Mouse (Mus musculus): ENCODE results near the gene Fubp1. TPM values are rescaled to one million over a fixed set of nuclear protein-coding genes. Genes with fewer than 3 reads are reported as not detected.

Fubp1 gene
- total and polyA plus RNA-seq, 3 experiments = 196 to 202 TPM; not detected in 1

DNA sequence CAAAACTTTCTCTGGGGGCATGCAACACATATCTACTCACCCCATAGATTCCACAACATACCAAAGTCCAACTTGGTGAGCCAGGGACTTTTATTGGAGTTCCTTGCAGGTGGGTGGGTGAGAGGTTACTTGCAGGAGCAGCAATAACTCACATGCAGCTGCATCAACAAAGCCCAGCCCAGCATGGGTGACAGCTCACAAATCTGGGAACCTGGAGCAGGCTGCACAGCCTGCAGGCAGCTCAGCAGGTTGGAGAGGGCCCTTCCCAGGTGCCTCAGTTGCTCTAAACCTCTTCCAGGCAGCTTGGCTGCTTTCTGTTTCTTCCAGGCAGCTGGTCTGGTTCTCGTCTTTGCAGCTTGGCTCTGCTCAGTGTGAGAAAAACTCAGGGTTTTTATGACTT lies 30.9 kb upstream of the Fubp1 start:
- no peak overlapping the region for H3K9ac ChIP-seq (ENCODE audit: control insufficient read depth, low read depth, low read length, poor library complexity, severe bottlenecking)
- no peak overlapping the region for H3K4me3 ChIP-seq (ENCODE audit: control insufficient read depth in 1 of 2, insufficient read depth in 1 of 2, low read depth in 2 of 2, low read length in 2 of 2)
- H3K79me2 ChIP-seq (ENCODE audit: control insufficient read depth, insufficient read depth, low read length, poor library complexity) = no peaks in the 10 kb centered on the region
- no peak overlapping the region for H3K27ac ChIP-seq (ENCODE audit: control insufficient read depth, low read depth, low read length)
- H3K4me1 ChIP-seq (ENCODE audit: control insufficient read depth in 1 of 2, insufficient read depth in 2 of 2, low read length in 2 of 2) = no peaks in the 10 kb centered on the region
- H3K9me3 ChIP-seq (replicated peaks; ENCODE audit: insufficient read depth, low read length) = no peaks in the 10 kb centered on the region
- DNase-seq (ENCODE audit: low read depth, low spot score) = no peak
- no peaks in the 10 kb centered on the region; a peak in 1 of 4 replicates for H3K36me3 ChIP-seq (ENCODE audit: control insufficient read depth in 1 of 2, insufficient read depth in 2 of 2, low read length in 2 of 2)
- no peaks in the 10 kb centered on the region for H3K27me3 ChIP-seq (ENCODE audit: control insufficient read depth in 1 of 2, insufficient read depth in 2 of 2, low read length in 2 of 2)
- no peak for TF ChIP-seq USF2 (IDR thresholded peaks at IDR 0.05; ENCODE audit: borderline replicate concordance in 1 of 2, insufficient read depth in 1 of 2, low read depth in 1 of 2, low read length in 2 of 2)
- TF ChIP-seq MAFK (IDR thresholded peaks at IDR 0.05; ENCODE audit: borderline replicate concordance, low read depth, low read length) = no peak
- TF ChIP-seq CHD2 (IDR thresholded peaks at IDR 0.05; ENCODE audit: low read length) = no peak
- TF ChIP-seq ETS1 (IDR thresholded peaks at IDR 0.05; ENCODE audit: low read depth, low read length) = no peak
- TF ChIP-seq ZC3H11A (IDR thresholded peaks at IDR 0.05; ENCODE audit: low read depth, low read length) = no peak
- no peak for TF ChIP-seq POLR2AphosphoS5 (IDR thresholded peaks at IDR 0.05; ENCODE audit: borderline replicate concordance, low read depth, low read length)
- no peak for TF ChIP-seq ZMIZ1 (IDR thresholded peaks at IDR 0.05; ENCODE audit: low read depth, low read length)

GRCm38 (mm10) chr3:152180624-152181023 lies 29.6 kb upstream of the Fubp1 start:
- Histone ChIP-seq H3K4me1 (ENCODE audit: control insufficient read depth in 1 of 2, insufficient read depth in 2 of 2, low read length in 2 of 2) (no peaks in the 10 kb centered on the region), H3K9me3 (replicated peaks; ENCODE audit: insufficient read depth, low read length) (no peaks in the 10 kb centered on the region), H3K36me3 (ENCODE audit: control insufficient read depth in 1 of 2, insufficient read depth in 2 of 2, low read length in 2 of 2) (peaks cover 0 to 2% of the 10 kb centered on the region in 2 experiments; a peak in 2 of 4 replicates), H3K79me2 (ENCODE audit: control insufficient read depth, insufficient read depth, low read length, poor library complexity) (no peaks in the 10 kb centered on the region), H3K9ac (ENCODE audit: control insufficient read depth, low read depth, low read length, poor library complexity, severe bottlenecking) (no peak overlapping the region), H3K27me3 (ENCODE audit: control insufficient read depth in 1 of 2, insufficient read depth in 2 of 2, low read length in 2 of 2) (no peaks in the 10 kb centered on the region), H3K4me3 (ENCODE audit: control insufficient read depth in 1 of 2, insufficient read depth in 1 of 2, low read depth in 2 of 2, low read length in 2 of 2) (no peak overlapping the region), H3K27ac (ENCODE audit: control insufficient read depth, low read depth, low read length) (no peak overlapping the region)
- DNase-seq (ENCODE audit: low read depth, low spot score) = no peak
- TF ChIP-seq UBTF (IDR thresholded peaks at IDR 0.05; ENCODE audit: borderline replicate concordance, insufficient read depth, low read depth, low read length) = no peak
- no peak for TF ChIP-seq NELFE (IDR thresholded peaks at IDR 0.05; ENCODE audit: low read depth, low read length)
- no peak for TF ChIP-seq ZC3H11A (IDR thresholded peaks at IDR 0.05; ENCODE audit: low read depth, low read length)
- no peak for TF ChIP-seq ETS1 (IDR thresholded peaks at IDR 0.05; ENCODE audit: low read depth, low read length)
- no peak for TF ChIP-seq ZMIZ1 (IDR thresholded peaks at IDR 0.05; ENCODE audit: low read depth, low read length)
- no peak for TF ChIP-seq TAL1 (IDR thresholded peaks at IDR 0.05; ENCODE audit: low read length)
- TF ChIP-seq SMC3 (IDR thresholded peaks at IDR 0.05; ENCODE audit: low read depth, low read length) = no peak
- TF ChIP-seq CHD1 (IDR thresholded peaks at IDR 0.05; ENCODE audit: low read depth, low read length) = no peak
- TF ChIP-seq CHD2 (IDR thresholded peaks at IDR 0.05; ENCODE audit: low read length) = no peak
- no peak for TF ChIP-seq BHLHE40 (IDR thresholded peaks at IDR 0.05; ENCODE audit: borderline replicate concordance, low read depth, low read length)
- TF ChIP-seq ZNF384 (IDR thresholded peaks at IDR 0.05; ENCODE audit: low read depth, low read length) = no peak

All from MEL (cell line).